18 mouse cellular contexts compared by ENCODE assay signal in genomic region chr6:100023434-100024095, GRCm38 (mm10).
"Had no signal": no experiment of that assay in that cellular context is flagged by ENCODE, and none has a peak within 500 bp of the region (broad histone marks: within the 10 kb centered on the region; RNA-seq: fewer than 3 reads in every experiment).

No protein-coding gene starts in this region.

- H3K9me3 ChIP-seq: lung, embryonic 15.5 days; midbrain, embryonic 10.5 days; midbrain, embryonic 12.5 days; neural tube, embryonic 13.5 days; neural tube, embryonic 15.5 days had no signal

- H3K4me2 ChIP-seq: lung, embryonic 15.5 days; midbrain, embryonic 12.5 days; neural tube, embryonic 13.5 days; neural tube, embryonic 15.5 days had no signal

- H3K27ac ChIP-seq: lung, embryonic 15.5 days; midbrain, embryonic 10.5 days; midbrain, embryonic 12.5 days; neural tube, embryonic 13.5 days; neural tube, embryonic 15.5 days had no signal

- DNase-seq: lung, adult 2 months; lung, postnatal 4 days; midbrain, embryonic 14.5 days; retina, postnatal 1 day; right cerebral cortex, adult 18-20 months; right cerebral cortex, postnatal 25 days; right cerebral cortex, postnatal 4 days; spleen, adult 18-20 months; thymus, adult 18-20 months; thymus, postnatal 14 days; thymus, postnatal 36 days had no signal

- ATAC-seq: midbrain, embryonic 16.5 days had no signal

- H3K4me3 ChIP-seq: lung, embryonic 15.5 days; midbrain, embryonic 10.5 days; midbrain, embryonic 12.5 days; myocyte; neural tube, embryonic 13.5 days; neural tube, embryonic 15.5 days had no signal

- H3K4me1 ChIP-seq: lung, embryonic 15.5 days had no signal

- H3K9ac ChIP-seq: lung, embryonic 15.5 days; midbrain, embryonic 12.5 days; neural tube, embryonic 13.5 days; neural tube, embryonic 15.5 days had no signal

- H3K36me3 ChIP-seq: lung, embryonic 15.5 days; midbrain, embryonic 10.5 days; midbrain, embryonic 12.5 days; neural tube, embryonic 13.5 days; neural tube, embryonic 15.5 days had no signal
